Mouse (Mus musculus): ENCODE results near the gene Parp8. TPM values are rescaled to one million over a fixed set of nuclear protein-coding genes. Genes with fewer than 3 reads are reported as not detected.

Gene Parp8
- 42.9 and 44.9 TPM in 2 replicates for polyA plus RNA-seq (2012; rRNA removed)

DNA sequence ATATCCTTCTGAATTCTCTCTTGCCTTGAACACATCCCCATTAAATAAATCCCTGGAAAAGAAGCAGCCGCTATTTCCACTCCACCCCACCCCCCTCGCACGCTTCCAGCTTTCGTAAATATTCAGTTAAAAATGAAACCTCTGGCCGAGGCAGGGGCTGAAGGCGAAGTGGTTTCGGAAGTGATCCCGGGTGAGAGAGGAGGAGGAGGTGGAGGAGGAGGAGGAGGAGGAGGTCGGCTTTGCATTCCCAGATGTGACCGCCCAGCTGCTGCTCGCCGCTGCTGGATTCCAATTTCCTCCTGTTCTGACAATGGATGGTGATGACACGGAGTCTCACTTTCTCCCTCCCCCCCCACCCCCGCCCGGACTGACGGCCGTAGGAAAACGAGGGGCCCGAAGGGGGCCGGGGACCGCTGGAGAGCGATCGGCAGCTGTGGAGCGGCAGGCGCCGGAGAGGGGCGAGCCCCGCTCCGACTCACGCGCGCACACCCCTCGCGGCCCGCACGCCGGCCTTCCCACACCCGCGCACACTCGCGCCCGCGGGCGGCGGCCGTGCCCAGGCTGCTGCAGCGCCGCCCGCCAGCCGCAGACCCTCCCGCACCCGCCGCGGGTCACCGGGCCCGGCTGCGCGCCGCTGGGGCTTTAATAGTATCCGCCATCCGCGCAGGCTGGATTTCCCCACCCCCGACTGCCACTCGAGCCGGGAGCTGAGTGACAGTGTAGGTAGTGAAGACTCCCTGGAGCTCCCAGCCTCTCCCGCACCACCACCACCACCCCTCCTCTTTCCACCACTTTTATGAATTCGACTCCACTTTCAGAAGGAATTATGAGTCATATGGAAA is at the start of gene Parp8:
Gene Parp8 (minus strand): TSS at position 312 of the 842 bp plus-strand sequence.
- TF ChIP-seq POLR2A (IDR thresholded peaks at IDR 0.05; ENCODE audit: borderline replicate concordance, extremely low read depth, insufficient read depth, insufficient read length, poor library complexity, severe bottlenecking): no peak; the same call in 1 of the 2 replicates
- TF ChIP-seq CTCF (IDR thresholded peaks at IDR 0.05; ENCODE audit: borderline replicate concordance, extremely low read depth, insufficient read depth, insufficient read length): no peak
- peak; percentile 79 for DNase-seq (ENCODE audit: low read depth)

DNA sequence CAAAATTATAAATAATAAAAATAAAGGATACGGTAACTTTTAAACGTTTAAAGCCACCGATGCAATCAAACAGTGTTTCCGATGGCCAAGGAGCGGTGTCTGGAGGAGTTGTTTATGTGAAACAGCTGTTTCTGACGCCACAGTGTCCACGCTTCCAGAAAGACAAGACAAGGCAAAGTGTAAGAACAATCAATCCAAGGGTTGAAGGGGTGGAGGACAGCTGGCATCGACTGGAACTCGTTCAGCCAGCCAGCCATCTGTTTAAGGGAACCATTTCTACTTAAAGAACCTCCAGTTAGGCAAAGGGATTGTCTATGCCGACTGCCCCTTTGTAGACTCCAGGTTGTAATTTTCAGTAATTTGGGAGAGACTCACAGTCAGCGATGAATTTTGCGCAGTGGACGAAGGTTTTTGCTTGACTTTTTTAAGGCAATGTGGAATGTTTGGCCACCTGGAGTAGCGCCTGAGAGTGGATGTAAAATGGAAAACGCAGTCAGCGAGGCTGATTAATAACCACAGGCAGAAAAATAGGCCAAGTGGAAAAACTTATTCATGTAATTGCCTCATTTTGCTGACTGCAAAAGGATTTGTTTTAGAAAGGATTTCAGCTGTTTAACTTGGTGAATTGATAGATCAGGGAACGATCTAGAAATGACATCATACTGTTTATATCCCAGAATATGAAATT is 37.4 kb upstream of the Parp8 start:
- peak; percentile 59 for DNase-seq (ENCODE audit: low read depth)
- TF ChIP-seq CTCF (IDR thresholded peaks at IDR 0.05; ENCODE audit: borderline replicate concordance, extremely low read depth, insufficient read depth, insufficient read length): no peak
- TF ChIP-seq POLR2A (IDR thresholded peaks at IDR 0.05; ENCODE audit: borderline replicate concordance, extremely low read depth, insufficient read depth, insufficient read length, poor library complexity, severe bottlenecking): no peak

DNA sequence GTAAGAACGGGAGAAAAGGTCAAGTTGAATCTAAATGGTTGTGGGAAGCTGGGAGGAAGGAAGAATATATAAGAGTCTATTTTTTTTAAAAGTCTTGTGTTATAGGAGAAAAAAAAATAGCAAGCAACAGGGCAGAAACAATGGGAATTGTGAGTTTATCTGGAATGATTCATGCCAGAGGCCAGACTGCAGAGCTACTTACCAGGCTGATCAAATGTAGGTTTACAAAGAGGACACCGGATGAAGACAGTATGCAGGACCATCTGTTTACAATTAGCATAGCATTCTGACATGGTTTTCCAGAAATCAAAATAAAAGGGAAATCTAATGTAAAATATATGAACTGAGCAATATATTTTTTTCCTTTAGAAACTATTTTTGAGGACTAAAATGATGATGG is 31.1 kb upstream of the Parp8 start:
- DNase-seq (ENCODE audit: low read depth): no peak
- TF ChIP-seq CTCF (IDR thresholded peaks at IDR 0.05; ENCODE audit: borderline replicate concordance, extremely low read depth, insufficient read depth, insufficient read length): no peak
- no peak for TF ChIP-seq POLR2A (IDR thresholded peaks at IDR 0.05; ENCODE audit: borderline replicate concordance, extremely low read depth, insufficient read depth, insufficient read length, poor library complexity, severe bottlenecking)

DNA sequence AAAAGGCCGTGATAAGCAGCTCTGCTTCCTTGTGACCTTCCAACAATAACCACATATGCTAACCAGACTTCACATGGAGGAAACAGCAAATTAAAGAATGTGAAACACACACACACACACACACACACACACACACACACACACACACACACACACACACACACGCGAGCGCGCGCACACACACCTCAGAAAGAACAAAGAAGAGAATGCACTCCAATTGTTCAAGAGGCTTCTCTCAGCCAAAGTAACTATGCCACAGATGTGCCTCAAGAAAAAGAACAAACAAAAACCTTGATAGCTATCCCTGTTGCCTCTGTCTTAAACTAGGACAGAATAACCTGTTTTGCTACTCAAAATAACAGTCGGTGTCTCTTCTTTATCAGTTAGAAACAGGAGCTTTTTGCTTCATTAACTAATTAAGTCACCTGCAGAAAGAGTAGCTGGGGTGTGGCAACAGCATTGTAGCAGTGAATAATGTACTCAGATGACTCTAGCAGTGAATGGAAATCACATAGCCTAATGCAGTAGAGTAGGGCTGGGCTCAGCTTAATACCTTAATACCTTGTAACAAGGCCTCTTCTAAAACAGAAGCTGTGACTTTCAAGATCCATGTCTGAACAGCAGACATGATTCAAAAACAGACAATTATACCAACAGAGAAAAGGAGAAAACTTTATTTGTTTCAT is 29.6 kb upstream of the Parp8 start:
- no peak for DNase-seq (ENCODE audit: low read depth)
- TF ChIP-seq POLR2A (IDR thresholded peaks at IDR 0.05; ENCODE audit: borderline replicate concordance, extremely low read depth, insufficient read depth, insufficient read length, poor library complexity, severe bottlenecking) (no peak), CTCF (IDR thresholded peaks at IDR 0.05; ENCODE audit: borderline replicate concordance, extremely low read depth, insufficient read depth, insufficient read length) (no peak)

DNA sequence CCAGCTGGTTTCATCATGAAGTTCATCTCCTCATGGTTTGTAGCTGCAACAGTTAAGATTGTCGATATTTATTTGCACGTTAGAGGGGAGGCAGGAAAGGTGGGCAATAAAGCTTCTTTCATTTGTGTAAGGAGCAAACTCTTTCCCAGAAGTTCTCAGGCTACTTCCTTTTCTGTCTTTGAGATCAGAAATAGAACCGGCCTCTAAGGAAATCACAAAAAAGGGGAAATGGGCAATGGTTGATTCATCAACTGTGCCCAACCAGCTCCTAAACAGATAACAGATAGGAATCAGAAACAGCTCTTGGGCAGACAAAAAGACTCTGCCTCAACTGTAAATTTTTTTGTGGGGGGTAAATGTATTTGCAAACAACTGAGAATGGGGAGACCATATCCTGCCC is 27.4 kb upstream of the Parp8 start:
- TF ChIP-seq CTCF (IDR thresholded peaks at IDR 0.05; ENCODE audit: borderline replicate concordance, extremely low read depth, insufficient read depth, insufficient read length) (no peak), POLR2A (IDR thresholded peaks at IDR 0.05; ENCODE audit: borderline replicate concordance, extremely low read depth, insufficient read depth, insufficient read length, poor library complexity, severe bottlenecking) (no peak)
- DNase-seq (ENCODE audit: low read depth): no peak

DNA sequence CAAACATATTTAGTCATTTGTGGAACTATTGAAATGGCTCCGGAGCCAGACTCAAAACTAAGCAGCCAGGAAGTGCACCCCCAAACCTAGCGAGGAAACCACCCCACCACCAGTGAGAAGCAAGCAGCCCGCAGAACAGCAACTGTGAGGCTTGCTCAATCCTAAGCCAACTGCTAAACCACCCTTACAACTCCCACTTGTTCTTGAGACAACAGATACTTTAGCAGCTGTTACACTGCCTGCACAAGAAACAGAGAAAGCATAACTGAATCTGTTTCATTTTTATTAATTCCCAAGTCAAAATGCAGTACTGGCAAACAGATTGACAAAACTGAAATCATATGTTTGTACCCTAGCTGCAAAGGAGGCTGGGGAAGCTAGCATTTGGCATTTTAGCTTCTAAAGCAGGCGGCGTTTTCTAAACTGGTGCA is 23.2 kb upstream of the Parp8 start:
- peak; percentile 47 for DNase-seq (ENCODE audit: low read depth)
- TF ChIP-seq CTCF (IDR thresholded peaks at IDR 0.05; ENCODE audit: borderline replicate concordance, extremely low read depth, insufficient read depth, insufficient read length) (no peak), POLR2A (IDR thresholded peaks at IDR 0.05; ENCODE audit: borderline replicate concordance, extremely low read depth, insufficient read depth, insufficient read length, poor library complexity, severe bottlenecking) (no peak)

DNA sequence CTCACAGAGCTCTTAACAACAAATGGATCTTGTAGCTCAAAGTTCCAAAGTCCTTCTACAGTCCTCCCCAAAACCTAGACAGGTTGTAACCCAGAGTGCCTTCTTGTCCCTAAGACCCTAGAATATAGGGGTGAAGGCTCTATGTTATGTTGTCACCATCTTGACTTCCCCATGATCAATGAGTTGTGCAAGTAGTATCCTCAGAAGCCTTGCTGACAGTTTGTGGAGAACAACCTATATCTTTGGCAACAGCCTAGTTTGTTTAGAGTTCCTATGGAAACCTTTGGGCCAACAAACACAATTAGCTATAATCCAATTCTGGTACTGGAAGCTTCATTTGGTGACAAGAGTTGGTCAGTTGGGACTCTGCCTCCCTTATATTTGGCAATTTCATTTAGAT is 18.2 kb upstream of the Parp8 start:
- TF ChIP-seq POLR2A (IDR thresholded peaks at IDR 0.05; ENCODE audit: borderline replicate concordance, extremely low read depth, insufficient read depth, insufficient read length, poor library complexity, severe bottlenecking) (no peak), CTCF (IDR thresholded peaks at IDR 0.05; ENCODE audit: borderline replicate concordance, extremely low read depth, insufficient read depth, insufficient read length) (no peak)
- no peak for DNase-seq (ENCODE audit: low read depth)

DNA sequence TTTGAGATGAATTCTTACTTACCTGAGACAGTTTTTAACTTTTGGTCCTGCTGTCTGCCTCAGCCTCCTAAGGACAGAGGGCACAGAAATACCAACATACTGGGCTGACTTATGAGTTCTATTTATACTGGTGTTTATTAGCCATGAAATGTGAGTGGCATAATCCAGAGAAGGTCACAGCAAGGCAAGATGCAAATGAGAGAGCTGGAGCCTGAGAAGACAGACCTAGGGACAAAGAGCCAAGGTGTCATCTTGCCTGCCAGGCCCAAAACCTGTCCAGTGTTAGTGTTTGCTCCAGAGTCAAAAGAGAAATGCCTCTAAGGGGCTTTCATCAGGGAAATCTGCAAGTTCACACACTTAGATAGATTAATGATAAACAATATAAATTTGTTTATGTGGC is 15.7 kb upstream of the Parp8 start:
- DNase-seq (ENCODE audit: low read depth): no peak
- TF ChIP-seq CTCF (IDR thresholded peaks at IDR 0.05; ENCODE audit: borderline replicate concordance, extremely low read depth, insufficient read depth, insufficient read length) (no peak), POLR2A (IDR thresholded peaks at IDR 0.05; ENCODE audit: borderline replicate concordance, extremely low read depth, insufficient read depth, insufficient read length, poor library complexity, severe bottlenecking) (no peak)

DNA sequence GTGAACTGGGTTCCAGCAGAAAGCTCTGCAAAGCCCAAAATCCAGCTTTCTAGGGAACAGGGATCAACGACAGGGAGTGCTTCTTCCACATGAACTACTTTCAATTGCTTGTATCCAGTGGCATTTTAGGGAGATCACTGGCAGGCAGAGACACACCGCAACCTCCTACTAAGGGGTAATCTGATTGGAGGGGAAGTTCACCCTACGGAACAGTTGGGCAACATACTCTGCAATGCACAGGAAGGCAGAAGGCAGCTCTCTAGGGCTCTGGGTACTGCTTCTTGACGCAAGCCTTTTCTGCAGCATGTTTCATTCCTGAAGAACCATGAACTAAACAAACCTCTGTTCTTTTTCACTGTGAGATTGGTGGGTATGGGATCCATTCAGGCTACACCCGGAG is 10.9 kb upstream of the Parp8 start:
- TF ChIP-seq CTCF (IDR thresholded peaks at IDR 0.05; ENCODE audit: borderline replicate concordance, extremely low read depth, insufficient read depth, insufficient read length) (no peak), POLR2A (IDR thresholded peaks at IDR 0.05; ENCODE audit: borderline replicate concordance, extremely low read depth, insufficient read depth, insufficient read length, poor library complexity, severe bottlenecking) (no peak)
- no peak for DNase-seq (ENCODE audit: low read depth)

DNA sequence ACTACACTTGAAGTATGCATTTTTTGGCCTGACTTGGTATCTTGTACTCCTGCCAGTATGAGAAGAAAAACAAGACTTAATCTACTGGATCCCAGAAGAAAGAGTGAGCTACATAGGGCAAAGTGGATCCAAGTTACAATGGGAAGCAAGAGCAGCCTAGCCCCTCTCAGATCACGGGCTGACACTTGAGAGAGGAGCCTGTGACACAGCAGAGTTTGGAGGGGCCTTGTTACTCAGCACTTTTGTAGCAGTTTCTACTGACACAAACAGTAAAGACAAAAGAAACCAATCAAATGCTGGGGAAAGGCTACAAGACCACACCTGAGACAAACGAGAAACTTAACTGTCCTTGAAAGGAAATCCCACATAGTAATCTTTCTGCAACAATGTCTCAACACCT is 9.8 kb upstream of the Parp8 start:
- TF ChIP-seq POLR2A (IDR thresholded peaks at IDR 0.05; ENCODE audit: borderline replicate concordance, extremely low read depth, insufficient read depth, insufficient read length, poor library complexity, severe bottlenecking): no peak
- no peak for TF ChIP-seq CTCF (IDR thresholded peaks at IDR 0.05; ENCODE audit: borderline replicate concordance, extremely low read depth, insufficient read depth, insufficient read length)
- no peak for DNase-seq (ENCODE audit: low read depth)

DNA sequence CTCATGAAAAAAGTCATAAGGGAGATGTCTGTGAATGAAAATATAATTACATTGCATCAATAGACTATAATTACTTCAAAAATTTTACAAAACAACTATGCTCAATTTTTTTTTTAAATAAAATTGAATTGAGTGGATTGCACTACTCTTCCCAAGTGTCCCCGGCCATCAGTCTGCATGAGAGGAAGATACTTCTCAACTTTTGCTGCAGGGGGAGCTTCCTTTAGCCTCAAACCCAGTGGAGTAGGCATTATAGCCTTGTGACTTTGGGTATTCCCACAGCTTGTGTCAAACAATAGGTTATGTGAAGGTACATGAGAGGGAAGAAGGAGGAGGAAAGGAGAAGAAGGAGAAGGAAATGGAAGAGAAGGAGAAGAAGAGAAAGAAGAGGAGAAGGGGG is 9.3 kb upstream of the Parp8 start:
- no peak for TF ChIP-seq CTCF (IDR thresholded peaks at IDR 0.05; ENCODE audit: borderline replicate concordance, extremely low read depth, insufficient read depth, insufficient read length)
- no peak for TF ChIP-seq POLR2A (IDR thresholded peaks at IDR 0.05; ENCODE audit: borderline replicate concordance, extremely low read depth, insufficient read depth, insufficient read length, poor library complexity, severe bottlenecking)
- DNase-seq (ENCODE audit: low read depth): no peak
